Mouse (Mus musculus): Measurements from ENCODE around the gene Map1b.

The Map1b gene

GRCm38 (mm10) chr13:99528456-99528855 lies 12.1 kb upstream of the Map1b start:
- in situ Hi-C loops (cut with MboI, MseI): loop anchor here in 1 of 2 experiments (5.0 kb wide), 1 partner anchor 79 kb away; no protein-coding TSS in a partner anchor

DNA sequence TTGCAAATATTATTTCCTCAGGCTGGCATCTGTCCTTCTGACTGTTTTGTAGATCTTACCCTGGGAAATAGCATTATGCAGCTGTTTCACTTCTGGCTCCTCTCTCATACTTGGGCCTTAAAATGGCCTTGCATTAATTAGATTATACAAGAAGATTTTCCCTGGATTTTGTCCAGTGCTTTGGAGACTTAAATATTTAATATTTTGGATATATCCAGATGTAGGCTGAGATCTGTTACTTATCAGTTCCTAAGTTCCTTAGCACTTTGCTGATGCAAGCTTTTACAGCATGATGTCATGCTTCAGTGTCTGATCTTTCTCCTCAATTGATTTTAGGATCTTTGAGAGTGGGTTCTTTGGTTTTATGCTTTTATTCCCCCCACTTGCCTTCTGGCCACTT lies 11.6 kb upstream of the Map1b start:
- in situ Hi-C loops (cut with MboI, MseI): loop anchor here in 1 of 2 experiments (5.0 kb wide), 1 partner anchor 79 kb away; no protein-coding TSS in a partner anchor

DNA sequence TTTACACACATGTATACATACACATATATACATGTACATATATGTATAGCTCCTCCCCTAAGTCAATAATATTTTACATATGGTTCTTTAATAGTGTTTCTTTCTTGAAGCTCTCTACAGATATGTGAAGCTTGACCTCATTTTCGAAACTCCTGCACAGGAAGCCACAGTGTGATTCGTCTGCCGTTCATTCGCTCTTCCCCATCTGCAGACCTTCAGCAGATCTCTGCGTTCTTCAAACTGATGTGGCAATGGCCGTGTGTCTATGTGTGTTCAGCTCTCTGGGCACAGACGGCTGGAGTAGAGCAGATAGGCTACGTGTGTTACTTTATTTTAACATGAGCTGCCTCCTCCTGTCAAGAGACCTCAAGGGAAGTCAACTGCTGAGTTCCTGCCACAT lies 9.2 kb upstream of the Map1b start:
- in situ Hi-C loops (cut with MboI, MseI): loop anchor here in 1 of 2 experiments (5.0 kb wide), 1 partner anchor 82 kb away; no protein-coding TSS in a partner anchor

- in situ Hi-C loops (cut with MboI, MseI): no loop called here
Measured at GRCm38 (mm10) chr13:99517836-99518235, 1.5 kb upstream of the Map1b start.

- in situ Hi-C loops (cut with MboI, MseI): no loop called here
Measured at GRCm38 (mm10) chr13:99515736-99516447, 448 bp downstream of the Map1b start.

GRCm38 (mm10) chr13:99514917-99515591 lies 1.3 kb downstream of the Map1b start:
- in situ Hi-C loops (cut with MboI, MseI): no loop called here

DNA sequence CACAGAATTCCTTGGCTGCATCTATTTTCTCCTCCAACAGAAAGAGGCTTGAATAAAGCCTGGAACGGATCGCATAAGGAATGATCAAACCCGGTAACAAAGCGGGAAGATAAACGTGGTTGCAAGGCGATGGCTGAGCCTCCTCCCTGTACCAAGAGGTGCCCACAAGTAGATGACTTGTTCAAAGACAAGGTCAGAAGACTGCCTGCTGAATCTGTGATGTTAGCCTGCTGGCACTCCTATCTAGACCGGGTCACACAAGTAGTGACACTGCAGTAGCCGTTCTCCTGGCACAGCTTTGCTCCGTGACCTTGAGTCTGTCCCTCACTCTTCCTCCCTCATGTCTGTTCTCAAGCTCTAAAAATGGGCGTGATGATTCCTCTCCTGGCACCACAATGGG lies 2.4 kb downstream of the Map1b start:
- in situ Hi-C loops (cut with MboI, MseI): no loop called here

DNA sequence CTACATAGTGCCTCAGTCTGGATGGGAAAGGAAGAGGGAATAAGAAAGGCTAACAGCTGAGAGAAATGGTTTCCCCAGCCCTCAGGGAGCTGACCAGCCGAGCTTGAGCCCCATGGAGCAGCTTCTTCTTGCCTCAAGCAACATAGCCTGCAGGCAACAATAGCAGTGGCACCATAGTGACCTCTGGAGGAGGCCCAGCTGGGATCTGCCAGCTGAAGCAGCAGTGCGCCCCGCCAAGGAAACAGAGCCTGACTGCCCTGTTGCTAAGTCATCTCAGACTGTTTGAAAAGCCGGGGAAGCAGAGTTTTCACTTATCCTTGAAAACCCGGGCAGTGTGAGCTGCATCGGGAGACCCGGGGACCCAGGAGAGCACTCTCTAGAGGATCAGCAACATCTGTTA lies 3.2 kb downstream of the Map1b start:
- in situ Hi-C loops (cut with MboI, MseI): no loop called here

GRCm38 (mm10) chr13:99509896-99510295 lies 6.4 kb downstream of the Map1b start:
- in situ Hi-C loops (cut with MboI, MseI): no loop called here

DNA sequence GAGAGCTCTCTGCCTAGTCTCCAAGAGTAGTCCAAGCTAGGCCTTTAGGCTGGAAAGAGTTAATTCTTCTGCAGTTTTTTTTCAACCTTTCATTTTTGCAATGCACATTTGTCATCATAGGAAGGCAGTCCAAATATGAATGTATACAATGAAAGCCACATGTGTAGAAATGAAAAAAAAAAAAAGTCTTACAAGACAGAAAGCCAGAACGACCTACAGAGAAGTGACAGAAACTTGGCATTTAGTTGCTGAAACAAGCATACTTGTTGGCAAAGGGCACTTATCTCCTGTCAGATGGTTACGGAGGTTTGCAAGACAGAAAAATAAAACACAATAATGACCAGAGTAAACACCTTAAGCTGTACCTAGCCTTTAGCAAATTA lies 9.8 kb downstream of the Map1b start:
- in situ Hi-C loops (cut with MboI, MseI): no loop called here

GRCm38 (mm10) chr13:99505826-99506579 lies 10.3 kb downstream of the Map1b start:
- in situ Hi-C loops (cut with MboI, MseI): no loop called here

DNA sequence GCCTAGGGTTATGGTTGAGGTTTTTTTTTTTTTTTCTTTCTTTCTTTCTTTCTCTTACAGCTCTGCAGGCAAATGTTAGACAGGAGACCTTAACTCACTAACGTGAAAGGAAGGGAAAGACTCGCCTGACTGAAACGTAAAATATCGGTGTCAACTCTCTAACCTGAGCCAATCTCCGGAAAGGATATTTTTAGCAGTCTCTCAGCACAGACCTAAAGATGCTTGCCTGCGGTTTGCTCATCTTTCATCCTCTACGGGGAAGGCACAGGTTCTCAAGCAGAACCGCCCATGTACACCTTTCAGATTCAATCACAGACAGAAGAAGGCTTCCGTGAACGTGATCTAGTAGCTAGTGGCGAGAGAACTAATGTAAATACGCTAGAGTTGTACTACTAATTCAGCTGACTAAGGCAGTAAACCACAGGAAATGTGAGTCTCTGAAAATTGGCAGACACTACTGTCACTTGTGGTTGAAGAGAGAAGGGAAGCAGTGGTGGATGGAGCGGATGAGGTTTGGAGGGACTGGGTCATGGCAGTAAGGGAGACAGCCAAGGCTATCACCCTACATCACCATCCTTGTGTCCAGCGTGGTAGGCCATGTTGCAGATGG lies 12.9 kb downstream of the Map1b start:
- in situ Hi-C loops (cut with MboI, MseI): no loop called here

- in situ Hi-C loops (cut with MboI, MseI): no loop called here
Measured at GRCm38 (mm10) chr13:99502911-99503310, 13.4 kb downstream of the Map1b start.

- in situ Hi-C loops (cut with MboI, MseI): no loop called here
Measured at GRCm38 (mm10) chr13:99502126-99502744, 14.1 kb downstream of the Map1b start.

GRCm38 (mm10) chr13:99501393-99501792 lies 14.9 kb downstream of the Map1b start:
- in situ Hi-C loops (cut with MboI, MseI): no loop called here

GRCm38 (mm10) chr13:99500609-99501008 lies 15.7 kb downstream of the Map1b start:
- in situ Hi-C loops (cut with MboI, MseI): no loop called here

DNA sequence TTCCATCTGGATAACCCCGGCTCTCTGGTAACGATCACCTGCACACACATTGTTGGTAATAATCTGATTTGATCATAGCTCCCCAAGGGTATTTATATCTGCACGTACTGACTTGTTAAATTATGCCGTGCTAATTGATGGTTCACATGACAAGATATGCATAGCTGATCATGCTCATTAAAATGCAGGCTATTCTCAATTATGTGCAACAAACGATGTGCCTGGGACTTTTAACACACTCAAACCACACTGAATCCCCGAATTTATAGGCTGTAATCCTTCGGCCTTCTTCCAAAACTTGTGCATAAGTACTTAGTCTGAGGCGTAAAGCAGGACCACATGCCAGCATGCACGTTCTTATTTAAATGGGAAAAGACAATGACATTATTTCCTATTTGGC lies 16.6 kb downstream of the Map1b start:
- in situ Hi-C loops (cut with MboI, MseI): loop anchor here in 1 of 2 experiments (10.0 kb wide), 1 partner anchor 345 kb away; no protein-coding TSS in a partner anchor

DNA sequence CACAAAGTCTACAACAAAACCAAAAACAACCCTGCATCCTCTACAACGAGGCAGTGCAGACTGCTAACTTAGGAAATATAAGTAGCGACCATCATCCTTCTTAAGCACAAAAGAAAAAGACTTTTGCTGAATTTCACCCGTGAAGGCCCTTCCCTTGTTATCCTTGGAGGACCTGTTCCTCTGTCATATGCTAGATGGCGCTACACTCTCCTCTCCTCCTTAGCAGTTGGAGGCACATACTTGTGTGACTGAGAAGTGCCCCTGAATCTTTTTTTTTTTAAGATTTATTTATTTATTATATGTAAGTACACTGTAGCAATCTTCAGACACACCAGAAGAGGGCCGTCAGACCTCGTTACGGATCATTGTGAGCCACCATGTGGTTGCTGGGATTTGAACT lies 20.2 kb downstream of the Map1b start:
- in situ Hi-C loops (cut with MboI, MseI): loop anchor here in 1 of 2 experiments (10.0 kb wide), 1 partner anchor 349 kb away; no protein-coding TSS in a partner anchor

GRCm38 (mm10) chr13:99494416-99494815 lies 21.9 kb downstream of the Map1b start:
- in situ Hi-C loops (cut with MboI, MseI): loop anchor here in 1 of 2 experiments (10.0 kb wide), 1 partner anchor 350 kb away; no protein-coding TSS in a partner anchor

DNA sequence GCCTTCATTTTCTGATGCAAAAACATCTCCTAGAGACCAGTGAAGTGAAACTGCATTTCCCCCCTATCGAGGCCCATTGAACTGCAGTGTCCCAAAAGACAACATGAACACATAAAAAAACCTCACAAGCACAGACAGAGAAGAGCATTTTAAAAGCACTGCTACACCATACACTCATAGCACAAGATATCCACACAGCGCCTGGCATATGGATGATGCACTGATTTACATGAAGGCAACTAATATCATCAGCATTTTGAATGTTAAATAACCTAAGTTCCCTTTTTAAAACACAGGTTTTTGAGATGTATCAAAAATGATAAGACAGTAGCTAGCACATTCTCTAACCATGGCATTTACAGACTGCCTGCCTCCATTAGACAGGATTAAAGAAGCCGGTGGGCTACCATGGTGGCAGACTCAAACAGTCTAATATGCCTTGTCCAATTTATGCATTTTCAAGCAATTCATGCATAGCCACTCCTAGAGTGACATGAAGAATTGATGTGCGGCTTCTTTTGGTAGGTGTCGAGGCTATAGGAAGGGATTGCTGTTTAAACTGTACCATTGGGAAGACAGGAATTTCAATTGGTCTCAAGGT lies 22.9 kb downstream of the Map1b start:
- in situ Hi-C loops (cut with MboI, MseI): loop anchor here in 1 of 2 experiments (10.0 kb wide), 1 partner anchor 351 kb away; no protein-coding TSS in a partner anchor

All from T-helper 17 cell (primary cell).